Comparison of ENCODE assay signal across 8 mouse cellular contexts in the genomic region with DNA sequence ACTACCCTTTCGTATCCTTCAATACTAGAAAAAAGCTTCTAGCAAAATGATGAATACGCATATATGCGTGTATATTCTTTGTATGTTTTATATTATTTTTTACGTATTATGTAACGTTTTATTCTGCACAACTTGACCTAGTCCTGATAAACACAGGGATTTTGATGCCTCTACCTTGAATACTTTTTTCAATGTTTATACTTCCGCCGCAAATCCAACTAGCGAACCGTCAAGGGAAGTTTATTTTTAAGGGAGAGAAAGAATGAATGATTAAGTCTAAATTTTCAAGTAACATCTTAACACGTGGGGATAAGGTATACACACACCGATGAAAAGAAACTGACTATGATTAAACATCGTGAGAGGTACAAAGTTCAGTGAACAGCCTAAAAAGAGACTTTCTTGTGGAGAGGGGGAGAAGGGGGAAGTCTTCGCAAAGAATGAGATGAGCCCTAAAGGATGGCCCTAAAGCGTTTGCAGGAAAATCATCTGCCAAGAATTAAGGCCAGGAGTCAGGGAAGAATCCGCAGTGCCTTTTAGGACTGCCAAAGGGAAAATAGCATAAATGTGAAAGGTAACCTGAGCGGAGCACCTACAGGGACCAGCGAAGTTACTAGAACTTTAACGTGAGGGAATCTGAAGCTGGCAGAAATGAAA. TPM values are rescaled to one million over a fixed set of nuclear protein-coding genes. Genes with fewer than 3 reads are reported as not detected.
A peak's percentile ranks its signal among the peaks of the same experiment; 100 is the strongest.
DNase-seq lines count a peak whose midpoint lies in the region; ATAC-seq and TF ChIP-seq lines count a peak whose summit lies in the region.

No protein-coding gene starts in this region.

- no peaks in the 10 kb centered on the region for H3K9me3 ChIP-seq in lung, postnatal 0 days (ENCODE audit: low read length)
- H3K9me3 ChIP-seq in limb, embryonic 13.5 days = no peaks in the 10 kb centered on the region
- H3K9me3 ChIP-seq in stomach, embryonic 15.5 days = no peaks in the 10 kb centered on the region

- TF ChIP-seq POLR2A in cerebellum, adult 2 months (IDR thresholded peaks at IDR 0.05; ENCODE audit: borderline replicate concordance, insufficient read depth, low read length) = no peak

- H3K27me3 ChIP-seq in cerebellum, adult 2 months (ENCODE audit: control insufficient read depth, insufficient read depth, low read length) = no peaks in the 10 kb centered on the region
- H3K27me3 ChIP-seq in lung, postnatal 0 days (replicated peaks; ENCODE audit: insufficient read depth, low read length) = no peaks in the 10 kb centered on the region
- no peaks in the 10 kb centered on the region for H3K27me3 ChIP-seq in limb, embryonic 13.5 days
- H3K27me3 ChIP-seq in stomach, embryonic 15.5 days (replicated peaks) = no peaks in the 10 kb centered on the region

- ATAC-seq in lung, postnatal 0 days = no peak
- ATAC-seq in limb, embryonic 13.5 days (ENCODE audit: low FRiP score, low read depth) = no peak
- no peak for ATAC-seq in stomach, embryonic 15.5 days (ENCODE audit: insufficient read depth, low FRiP score, low read depth)

- H3K36me3 ChIP-seq in lung, postnatal 0 days (ENCODE audit: insufficient read depth, low read length) = peaks cover 10% of the 10 kb centered on the region
- peaks cover 8% of the 10 kb centered on the region for H3K36me3 ChIP-seq in limb, embryonic 13.5 days
- H3K36me3 ChIP-seq in stomach, embryonic 15.5 days = peaks cover 6% of the 10 kb centered on the region; the same call in 1 of the 2 replicates

- TF ChIP-seq CTCF in cerebellum, adult 2 months (IDR thresholded peaks at IDR 0.05; ENCODE audit: borderline replicate concordance, insufficient read depth, low read depth, low read length) = no peak
- TF ChIP-seq CTCF in lung, postnatal 0 days (IDR thresholded peaks at IDR 0.05) = no peak

- peak overlapping the region; percentile 54 for H3K4me2 ChIP-seq in lung, postnatal 0 days (replicated peaks; ENCODE audit: low read depth, low read length)
- peak overlapping the region; percentile 88 for H3K4me2 ChIP-seq in limb, embryonic 13.5 days (replicated peaks)
- H3K4me2 ChIP-seq in stomach, embryonic 15.5 days = peak overlapping the region; percentile 65

- H3K4me1 ChIP-seq in cerebellum, adult 2 months (ENCODE audit: control insufficient read depth, insufficient read depth, low read length) = peaks cover 3% of the 10 kb centered on the region; the same call in 1 of the 2 replicates
- H3K4me1 ChIP-seq in lung, postnatal 0 days (ENCODE audit: insufficient read depth, low read depth, low read length) = peaks cover 5% of the 10 kb centered on the region; the same call in 1 of the 2 replicates
- peaks cover 40% of the 10 kb centered on the region for H3K4me1 ChIP-seq in limb, embryonic 13.5 days
- peaks cover 17% of the 10 kb centered on the region; the same call in 1 of the 2 replicates for H3K4me1 ChIP-seq in stomach, embryonic 15.5 days

- no peak for DNase-seq in cerebellum, adult 2 months
- DNase-seq in cerebellum, postnatal 14 days = no peak
- DNase-seq in lung, postnatal 0 days (ENCODE audit: low spot score) = no peak
- no peak for DNase-seq in lung, adult 18-20 months
- DNase-seq in gastrocnemius, postnatal 25 days = no peak
- DNase-seq in left cerebral cortex, postnatal 25 days (ENCODE audit: low spot score in 2 of 2) = no peak

- H3K9ac ChIP-seq in lung, postnatal 0 days (replicated peaks; ENCODE audit: low read depth) = no peak overlapping the region
- no peak overlapping the region for H3K9ac ChIP-seq in limb, embryonic 13.5 days
- no peak overlapping the region for H3K9ac ChIP-seq in stomach, embryonic 15.5 days

- peak overlapping the region; percentile 73 for H3K4me3 ChIP-seq in cerebellum, adult 2 months (replicated peaks; ENCODE audit: insufficient read depth, low read depth, low read length)
- H3K4me3 ChIP-seq in lung, postnatal 0 days (ENCODE audit: low read depth, low read length) = peak overlapping the region; percentile 98
- peak overlapping the region; percentile 84 for H3K4me3 ChIP-seq in limb, embryonic 13.5 days
- peak overlapping the region; percentile 68 for H3K4me3 ChIP-seq in stomach, embryonic 15.5 days (replicated peaks)

- no peak overlapping the region for H3K27ac ChIP-seq in cerebellum, adult 2 months (ENCODE audit: insufficient read depth, low read length)
- peak overlapping the region; percentile 43 for H3K27ac ChIP-seq in lung, postnatal 0 days (ENCODE audit: low read length)
- no peak overlapping the region for H3K27ac ChIP-seq in limb, embryonic 13.5 days
- no peak overlapping the region; the same call in 1 of the 2 replicates for H3K27ac ChIP-seq in stomach, embryonic 15.5 days

- intact Hi-C loops in left cerebral cortex, postnatal 25 days (cut with DNase I) = loop anchor here (2.0 to 5.0 kb wide), 2 partner anchors 16 to 149 kb away; a partner anchor contains a TSS

- 56% methylated on average over 18 of the region's 18 CpGs for WGBS in cerebellum, adult 2 months
- 33% methylated on average over 18 of the region's 18 CpGs for WGBS in lung, postnatal 0 days
- WGBS in limb, embryonic 13.5 days = 39% methylated on average over 18 of the region's 18 CpGs
- WGBS in stomach, embryonic 15.5 days = 27% methylated on average over 18 of the region's 18 CpGs

- no peak for TF ChIP-seq EP300 in lung, postnatal 0 days (IDR thresholded peaks at IDR 0.05)

RNA-seq across cellular contexts. Expression of a gene that starts 15.8 kb away (rescaled TPM):
- polyA plus RNA-seq in cerebellum, adult 2 months (2012; rRNA removed) = 5.1 and 5.8 TPM in 2 replicates
- polyA plus RNA-seq in lung, postnatal 0 days (2015; fragmentation: Nextera tagmentation; extraction: Ambion mirVana) = 16.0 and 21.5 TPM in 2 replicates
- 4.1 and 4.6 TPM in 2 replicates for polyA plus RNA-seq in limb, embryonic 13.5 days (2015; fragmentation: Nextera tagmentation; extraction: Ambion mirVana)
- 8.1 and 9.4 TPM in 2 replicates for polyA plus RNA-seq in stomach, embryonic 15.5 days (2015; fragmentation: Nextera tagmentation; extraction: Ambion mirVana)
- total RNA-seq in gastrocnemius, postnatal 25 days (2021) = 1 to 10 TPM; 1.2 to 1.3 TPM
- 1 to 10 TPM; 2.5 to 3.2 TPM for total RNA-seq in left cerebral cortex, postnatal 25 days (2021)
